Mouse (Mus musculus): ENCODE results near the gene Smtnl1. TPM values are rescaled to one million over a fixed set of nuclear protein-coding genes. Genes with fewer than 3 reads are reported as not detected.
"Not testable (repeated sequence)": the region's sequence is repeated elsewhere in the genome, so short reads cannot be mapped to it uniquely, and the experiment has no call there.

The Smtnl1 gene
- polyA plus RNA-seq, 1 experiment from 2014 or later, result not detected

DNA sequence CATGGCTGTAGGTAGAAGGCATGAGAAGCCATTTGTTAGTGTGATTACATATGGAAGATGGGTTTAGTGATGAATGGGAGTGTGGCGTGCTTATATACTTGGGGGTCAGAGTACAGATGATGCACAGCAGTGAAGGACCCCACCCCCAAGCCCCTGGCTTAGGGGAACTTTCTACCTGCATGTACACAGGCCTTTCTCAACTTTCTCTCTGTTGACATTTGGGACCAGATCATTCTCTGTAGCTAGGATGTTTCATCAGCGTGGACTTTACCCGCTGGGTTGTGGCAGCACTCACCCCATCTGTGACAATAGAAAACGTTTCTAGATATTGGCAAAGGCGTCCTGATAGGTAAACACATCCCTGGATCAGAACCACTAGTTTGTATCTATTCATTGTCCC is 21.2 kb downstream of the Smtnl1 start:
- peaks cover 20% of the 10 kb centered on the region for H3K4me1 ChIP-seq
- H3K4me3 ChIP-seq; H3K27ac ChIP-seq; DNase-seq (ENCODE audit: extremely low spot score, low spot score); H3K36me3 ChIP-seq (replicated peaks); H3K27me3 ChIP-seq (ENCODE audit: poor library complexity, severe bottlenecking); H3K9me3 ChIP-seq: not testable (repeated sequence)
- 82% methylated on average over 5 of the region's 5 CpGs for WGBS

DNA sequence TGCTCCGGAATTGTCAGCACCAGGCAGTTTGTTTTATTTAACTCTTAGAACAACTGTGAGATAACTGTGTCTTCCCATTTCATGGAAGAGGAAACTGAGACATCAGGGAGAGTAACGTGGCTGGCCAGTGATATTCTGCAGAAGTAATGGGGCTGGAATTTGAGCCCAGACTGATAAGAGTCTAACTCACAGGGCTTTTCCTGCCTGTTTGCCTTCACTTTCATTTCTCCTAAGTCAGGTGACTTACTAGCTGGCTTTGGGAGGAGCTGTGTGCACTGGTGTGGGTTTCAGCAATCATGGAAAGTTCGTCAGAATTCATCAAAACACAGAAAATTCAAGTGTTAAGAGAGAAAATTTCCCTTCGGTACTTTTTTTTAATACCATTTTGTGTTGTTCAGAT is 22.1 kb downstream of the Smtnl1 start:
- DNase-seq (ENCODE audit: extremely low spot score, low spot score), result no peak

DNA sequence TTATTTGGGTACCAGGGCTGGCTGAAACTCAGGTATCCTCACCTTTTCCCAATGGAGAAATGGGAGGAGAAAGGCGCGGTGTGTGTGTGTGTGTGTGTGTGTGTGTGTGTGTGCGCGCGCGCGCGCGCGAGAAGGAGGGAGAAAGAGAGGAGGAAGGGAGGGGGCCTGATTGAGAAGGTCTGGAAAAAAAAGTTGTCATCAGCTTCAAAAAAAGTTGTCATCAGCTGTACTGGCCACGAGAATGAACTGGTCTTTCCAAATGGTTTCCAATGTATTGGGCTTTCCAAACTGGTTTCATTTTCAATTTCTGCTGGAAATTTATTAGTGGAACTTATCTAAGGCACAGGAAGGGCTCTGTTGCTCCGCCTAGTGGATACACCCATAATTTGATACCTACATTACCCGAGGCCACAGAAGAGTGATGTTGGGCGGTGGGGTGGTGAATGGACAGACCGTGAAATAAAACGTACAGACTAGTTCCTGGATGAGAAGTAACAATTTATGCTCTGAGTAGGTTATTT is 23.4 kb downstream of the Smtnl1 start:
- H3K9me3 ChIP-seq, result peaks cover 16% of the 10 kb centered on the region
- 2% methylated on average over 16 of the region's 16 CpGs for WGBS
- H3K27ac ChIP-seq, result peak overlapping the region; percentile 84
- H3K4me3 ChIP-seq, result peak overlapping the region; percentile 67
- H3K4me1 ChIP-seq, result peaks cover 20% of the 10 kb centered on the region
- peak; percentile 54 for DNase-seq (ENCODE audit: extremely low spot score, low spot score)
- no peaks in the 10 kb centered on the region for H3K36me3 ChIP-seq (replicated peaks)
- no peaks in the 10 kb centered on the region for H3K27me3 ChIP-seq (ENCODE audit: poor library complexity, severe bottlenecking)

More for the DNA sequence above, 22.1 kb downstream of the Smtnl1 start:
- Histone ChIP-seq H3K9me3 (peaks cover 4% of the 10 kb centered on the region), H3K4me3 (no peak overlapping the region), H3K36me3 (replicated peaks) (no peaks in the 10 kb centered on the region), H3K27ac (no peak overlapping the region), H3K27me3 (ENCODE audit: poor library complexity, severe bottlenecking) (no peaks in the 10 kb centered on the region), H3K4me1 (peaks cover 20% of the 10 kb centered on the region)
- WGBS, result 83% methylated on average over 4 of the region's 4 CpGs

DNA sequence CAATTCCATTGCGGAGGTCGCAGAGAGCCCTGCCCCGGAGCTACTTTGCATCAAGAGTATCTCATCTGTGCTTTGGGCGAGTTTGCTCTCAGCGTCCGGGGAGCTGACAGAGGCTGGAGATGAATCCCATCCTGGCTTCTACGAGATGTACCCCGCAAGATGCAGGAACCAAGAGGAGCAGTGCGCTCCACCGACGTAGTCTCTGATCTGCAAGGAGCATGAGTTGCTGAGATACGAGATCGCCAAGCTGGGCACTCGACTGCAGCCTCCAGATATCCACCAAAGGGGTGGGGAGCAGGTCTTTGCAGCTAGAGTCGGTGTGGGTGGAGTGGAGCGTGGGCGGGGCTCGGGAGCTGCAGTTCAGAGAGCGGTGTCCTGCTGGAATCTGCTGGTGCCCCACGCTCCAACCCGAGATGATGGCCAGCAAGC is 23.9 kb downstream of the Smtnl1 start, which contains the start of gene Ube2l6:
Gene Ube2l6 (plus strand): TSS at position 336 of the 429 bp plus-strand sequence.
- WGBS, result under 1% methylated on average over 21 of the region's 21 CpGs
- peak within 1 kb of the TSS; percentile 67 for H3K4me3 ChIP-seq
- H3K27ac ChIP-seq, result peak within 1 kb of the TSS; percentile 84
- H3K9me3 ChIP-seq, result peaks cover 18% of the 10 kb centered on the region
- H3K4me1 ChIP-seq, result peaks cover 20% of the 10 kb centered on the region
- no peaks in the 10 kb centered on the region for H3K36me3 ChIP-seq (replicated peaks)
- H3K27me3 ChIP-seq (ENCODE audit: poor library complexity, severe bottlenecking), result no peaks in the 10 kb centered on the region
- peak; percentile 71 for DNase-seq (ENCODE audit: extremely low spot score, low spot score)

DNA sequence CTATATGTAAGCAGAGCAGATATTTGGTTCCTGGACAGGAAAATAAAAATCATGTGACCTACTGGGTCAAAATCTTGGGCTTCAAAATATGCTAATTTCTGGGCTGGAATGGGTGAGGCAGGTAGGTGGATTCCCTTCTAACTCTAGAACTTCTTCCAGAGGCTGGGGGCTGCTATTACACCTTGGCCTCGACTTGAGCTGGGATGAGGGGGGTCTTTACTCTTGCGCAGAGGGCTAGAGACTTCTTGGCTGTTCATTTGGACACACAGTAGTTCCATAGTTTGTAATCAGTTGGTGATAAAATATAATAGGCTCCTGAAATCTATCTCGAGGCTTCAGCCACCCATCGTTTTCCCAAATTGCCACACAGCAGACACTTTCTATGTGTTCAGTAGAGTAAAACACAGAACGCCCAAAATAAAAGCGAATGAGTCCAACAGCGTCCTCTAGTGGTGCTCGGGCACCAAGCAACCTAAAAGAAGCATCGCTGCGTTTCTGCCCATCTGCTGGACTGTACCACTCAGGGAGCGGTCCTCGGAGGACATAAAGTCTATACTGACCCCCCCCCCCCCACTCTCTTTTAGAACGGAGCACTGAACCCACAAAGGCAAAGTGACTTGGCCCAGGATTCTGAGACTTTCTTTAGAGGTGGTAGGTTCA is 24.5 kb downstream of the Smtnl1 start:
- Histone ChIP-seq H3K27ac (peak overlapping the region; percentile 84), H3K36me3 (replicated peaks) (no peaks in the 10 kb centered on the region), H3K9me3 (peaks cover 18% of the 10 kb centered on the region), H3K4me3 (peak overlapping the region; percentile 67), H3K4me1 (peaks cover 20% of the 10 kb centered on the region), H3K27me3 (ENCODE audit: poor library complexity, severe bottlenecking) (no peaks in the 10 kb centered on the region)
- 10% methylated on average over 13 of the region's 13 CpGs for WGBS
- peak; percentile 85 for DNase-seq (ENCODE audit: extremely low spot score, low spot score)

DNA sequence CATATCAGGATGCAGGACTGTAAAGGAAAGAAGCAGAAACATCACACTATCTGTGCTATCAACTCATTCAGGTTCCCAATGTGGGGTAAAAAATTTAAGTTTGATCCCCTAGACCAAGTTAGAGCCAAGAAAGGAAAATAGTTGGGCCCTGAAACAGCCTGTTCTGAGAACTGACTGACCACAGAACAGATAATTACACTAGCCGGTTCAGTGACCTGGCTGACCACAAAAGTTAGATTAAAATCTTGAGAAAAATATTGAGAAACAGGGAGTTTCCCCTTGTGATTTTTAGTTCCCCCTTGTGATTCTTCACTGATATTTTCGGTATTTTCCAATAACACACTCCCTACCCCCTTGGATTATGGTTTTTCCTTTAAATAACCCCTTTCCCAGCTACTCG is 28.6 kb downstream of the Smtnl1 start:
- Histone ChIP-seq H3K36me3 (replicated peaks) (no peaks in the 10 kb centered on the region), H3K4me1 (peaks cover 20% of the 10 kb centered on the region), H3K9me3 (peaks cover 18% of the 10 kb centered on the region), H3K4me3 (no peak overlapping the region), H3K27me3 (ENCODE audit: poor library complexity, severe bottlenecking) (0 out of 2 replicates have a peak, but pooled peaks cover 10% of the 10 kb centered on the region), H3K27ac (no peak overlapping the region)
- WGBS, result 86% methylated on average over 3 of the region's 3 CpGs
- no peak for DNase-seq (ENCODE audit: extremely low spot score, low spot score)

DNA sequence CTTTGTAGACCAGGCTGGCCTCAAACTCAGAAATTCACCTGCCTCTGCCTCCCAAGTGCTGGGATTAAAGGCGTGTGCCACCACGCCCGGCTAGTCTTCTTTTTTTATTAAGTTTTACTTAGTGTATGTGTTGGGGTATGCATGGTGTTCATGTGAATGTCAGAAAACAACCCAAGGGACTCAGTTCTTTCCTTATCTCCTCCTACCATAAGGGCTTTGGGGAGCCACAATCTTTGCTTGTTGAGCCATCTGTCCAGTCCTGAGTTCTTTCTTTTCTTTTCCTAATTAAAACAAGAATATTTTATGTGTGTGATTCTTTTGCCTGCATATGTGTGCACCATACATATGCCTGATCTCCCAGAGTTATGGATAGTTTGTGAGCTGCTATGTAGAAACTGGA is 29.3 kb downstream of the Smtnl1 start:
- peaks cover 18% of the 10 kb centered on the region for H3K9me3 ChIP-seq
- no peaks in the 10 kb centered on the region for H3K36me3 ChIP-seq (replicated peaks)
- no peak overlapping the region for H3K4me3 ChIP-seq
- DNase-seq (ENCODE audit: extremely low spot score, low spot score), result no peak
- peaks cover 13% of the 10 kb centered on the region for H3K4me1 ChIP-seq
- H3K27ac ChIP-seq, result no peak overlapping the region
- WGBS, result 84% methylated on average over 3 of the region's 3 CpGs
- H3K27me3 ChIP-seq (ENCODE audit: poor library complexity, severe bottlenecking), result 0 out of 2 replicates have a peak, but pooled peaks cover 10% of the 10 kb centered on the region

DNA sequence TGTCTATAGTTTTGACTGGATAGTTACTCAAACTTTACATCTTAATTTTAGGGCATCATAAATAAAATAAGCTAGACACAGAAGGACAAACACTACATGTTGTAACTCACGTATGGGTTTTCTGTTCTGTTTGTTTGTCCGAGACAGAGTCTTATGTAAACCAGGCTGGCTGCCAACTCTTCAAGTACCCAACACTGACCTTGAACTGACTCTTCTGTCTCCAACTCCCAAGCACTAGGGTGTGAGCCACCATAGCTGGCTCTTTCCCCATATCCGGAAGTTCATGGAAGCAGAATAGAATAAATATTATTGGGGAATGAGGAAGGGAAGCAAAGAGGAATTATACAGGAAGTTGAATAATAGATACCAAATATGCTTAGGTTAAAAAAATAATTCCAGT is 29.9 kb downstream of the Smtnl1 start:
- Histone ChIP-seq H3K27ac (no peak overlapping the region), H3K36me3 (replicated peaks) (no peaks in the 10 kb centered on the region), H3K9me3 (peaks cover 18% of the 10 kb centered on the region), H3K4me3 (no peak overlapping the region), H3K27me3 (ENCODE audit: poor library complexity, severe bottlenecking) (0 out of 2 replicates have a peak, but pooled peaks cover 10% of the 10 kb centered on the region), H3K4me1 (peaks cover 8% of the 10 kb centered on the region; the same call in 1 of the 2 replicates)
- DNase-seq (ENCODE audit: extremely low spot score, low spot score), result no peak
- WGBS, result 94% methylated on average over 3 of the region's 3 CpGs

DNA sequence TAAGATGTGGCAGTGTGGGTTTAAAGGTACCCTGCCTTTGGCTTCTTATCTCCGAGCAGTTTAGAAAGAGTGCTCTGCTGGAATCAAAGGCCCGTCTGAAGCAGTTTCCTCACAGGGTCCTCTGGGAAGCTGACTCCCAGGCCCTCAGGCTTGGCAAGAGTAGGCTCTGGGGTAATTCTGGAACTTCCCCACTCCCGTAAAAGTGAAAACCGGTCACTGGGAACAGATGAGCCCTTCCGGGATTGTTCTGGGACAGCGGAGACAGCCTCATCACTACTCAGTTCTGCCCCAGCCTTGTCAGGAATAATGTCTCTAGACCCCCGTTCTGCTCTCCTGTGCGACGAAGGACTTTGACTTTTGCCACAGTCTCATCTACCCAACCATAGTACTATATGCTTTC is 32.0 kb downstream of the Smtnl1 start:
- no peak for DNase-seq (ENCODE audit: extremely low spot score, low spot score)
- Histone ChIP-seq H3K9me3 (peaks cover 14% of the 10 kb centered on the region), H3K4me3 (no peak overlapping the region), H3K4me1 (peaks cover 13% of the 10 kb centered on the region; the same call in 1 of the 2 replicates), H3K36me3 (replicated peaks) (no peaks in the 10 kb centered on the region), H3K27me3 (ENCODE audit: poor library complexity, severe bottlenecking) (0 out of 2 replicates have a peak, but pooled peaks cover 10% of the 10 kb centered on the region), H3K27ac (no peak overlapping the region)
- WGBS, result 57% methylated on average over 9 of the region's 9 CpGs

DNA sequence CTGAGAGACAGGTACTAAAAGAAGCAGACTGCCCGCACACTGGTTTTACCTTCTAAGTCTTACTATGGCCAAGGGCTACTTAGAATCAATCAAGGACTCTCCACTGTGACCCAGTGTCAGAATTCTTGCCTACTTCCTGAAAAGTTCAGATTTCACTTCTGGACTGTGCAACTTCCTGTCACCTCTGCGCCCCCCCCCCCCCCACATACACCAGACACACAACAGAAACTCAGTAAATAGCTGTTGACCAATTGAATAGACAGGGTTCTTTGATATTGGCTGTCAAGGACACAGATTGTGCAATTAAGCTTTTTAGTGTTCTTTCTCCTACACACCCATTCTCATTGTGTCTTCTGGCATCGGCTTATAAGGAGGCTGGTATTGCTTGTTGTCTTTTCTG is 34.1 kb downstream of the Smtnl1 start:
- no peaks in the 10 kb centered on the region for H3K36me3 ChIP-seq (replicated peaks)
- DNase-seq (ENCODE audit: extremely low spot score, low spot score), result no peak
- 87% methylated on average over 3 of the region's 3 CpGs for WGBS
- no peaks in the 10 kb centered on the region for H3K9me3 ChIP-seq
- no peak overlapping the region for H3K4me3 ChIP-seq
- H3K4me1 ChIP-seq, result peaks cover 13% of the 10 kb centered on the region; the same call in 1 of the 2 replicates
- H3K27me3 ChIP-seq (ENCODE audit: poor library complexity, severe bottlenecking), result 0 out of 2 replicates have a peak, but pooled peaks cover 10% of the 10 kb centered on the region
- H3K27ac ChIP-seq, result no peak overlapping the region

DNA sequence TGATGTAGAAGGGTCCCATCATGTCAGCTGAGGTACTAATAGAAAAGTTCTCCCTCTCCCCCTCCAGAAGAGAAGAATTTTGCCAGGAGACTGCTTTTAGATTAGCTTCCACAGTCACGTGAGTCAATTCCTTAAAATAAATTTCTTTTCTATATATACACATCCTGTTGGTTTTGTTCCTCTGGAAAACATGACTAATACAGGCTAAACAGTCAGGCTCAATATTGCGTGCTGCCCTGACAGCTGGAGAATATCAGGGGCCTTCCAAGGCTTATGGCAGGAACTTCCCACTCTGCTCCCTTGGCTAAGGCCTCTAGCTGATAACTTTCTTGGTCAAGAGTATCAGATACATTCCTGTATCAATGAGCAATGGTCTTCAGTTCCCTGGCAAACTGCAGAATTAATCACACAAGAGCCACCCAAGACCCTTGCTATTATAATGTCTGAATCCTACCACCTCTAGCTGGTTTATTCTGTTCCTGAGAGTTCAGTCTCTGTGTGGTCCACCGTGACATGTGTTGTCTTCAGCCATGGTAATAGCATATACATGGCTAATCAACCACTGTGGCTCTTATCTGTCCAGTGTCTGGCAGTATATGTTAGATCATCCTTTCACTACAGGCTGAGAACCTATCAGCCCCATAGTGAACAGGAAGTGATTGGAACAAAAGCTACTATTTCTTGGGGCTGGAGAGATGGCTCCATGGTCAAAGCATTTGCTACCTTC is 38.4 kb downstream of the Smtnl1 start:
- Histone ChIP-seq H3K4me3 (no peak overlapping the region), H3K27me3 (ENCODE audit: poor library complexity, severe bottlenecking) (no peaks in the 10 kb centered on the region), H3K4me1 (peaks cover 4% of the 10 kb centered on the region; the same call in 1 of the 2 replicates), H3K9me3 (no peaks in the 10 kb centered on the region), H3K27ac (no peak overlapping the region), H3K36me3 (replicated peaks) (no peaks in the 10 kb centered on the region)
- WGBS, result 91% methylated on average over 3 of the region's 3 CpGs
- no peak for DNase-seq (ENCODE audit: extremely low spot score, low spot score)

DNA sequence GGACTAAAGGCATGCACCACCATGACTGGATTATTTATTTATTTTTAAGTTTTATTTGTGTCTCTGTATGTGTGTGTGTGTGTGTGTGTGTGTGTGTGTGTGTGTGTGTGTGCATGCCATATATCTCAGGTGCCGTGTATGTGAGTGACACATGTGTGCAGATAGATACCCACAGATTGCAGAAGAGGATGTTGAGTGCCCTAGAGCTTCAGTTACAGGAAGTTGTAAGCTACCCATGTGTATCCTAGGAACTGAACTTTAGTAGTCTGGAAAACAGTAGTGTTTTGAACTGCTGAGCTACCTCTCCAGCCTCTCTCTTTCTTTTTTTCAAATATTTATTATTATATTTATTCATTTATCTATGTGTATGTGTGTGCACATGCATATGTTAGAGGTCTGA is 39.1 kb downstream of the Smtnl1 start:
- no peaks in the 10 kb centered on the region for H3K9me3 ChIP-seq
- H3K27ac ChIP-seq, result no peak overlapping the region
- no peaks in the 10 kb centered on the region for H3K27me3 ChIP-seq (ENCODE audit: poor library complexity, severe bottlenecking)
- H3K4me1 ChIP-seq, result peaks cover 4% of the 10 kb centered on the region; the same call in 1 of the 2 replicates
- DNase-seq (ENCODE audit: extremely low spot score, low spot score), result no peak
- no peaks in the 10 kb centered on the region for H3K36me3 ChIP-seq (replicated peaks)
- 84% methylated on average over 1 of the region's 1 CpGs for WGBS
- no peak overlapping the region for H3K4me3 ChIP-seq

DNA sequence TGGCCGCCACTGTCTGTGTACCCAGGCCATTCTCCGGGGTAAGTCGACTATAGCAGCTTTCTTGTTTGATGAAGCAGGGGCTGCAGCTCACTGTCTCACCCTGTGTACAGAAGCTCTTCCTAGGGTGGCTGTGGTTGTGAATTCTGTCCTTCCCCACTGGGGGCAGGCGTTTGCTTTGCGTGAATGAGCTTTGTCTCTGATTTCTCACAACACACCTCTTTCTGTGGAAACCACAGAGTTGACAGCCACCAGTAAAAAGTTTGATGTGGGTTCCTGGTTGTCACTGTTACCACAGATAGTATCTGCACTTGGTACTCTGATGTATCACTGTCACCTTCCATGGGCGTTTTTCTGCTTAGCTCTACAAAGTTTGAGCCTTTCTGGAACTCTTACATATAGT is 43.2 kb downstream of the Smtnl1 start:
- Histone ChIP-seq H3K9me3 (no peaks in the 10 kb centered on the region), H3K27me3 (ENCODE audit: poor library complexity, severe bottlenecking) (no peaks in the 10 kb centered on the region), H3K4me1 (peaks cover 21% of the 10 kb centered on the region), H3K4me3 (no peak overlapping the region), H3K27ac (no peak overlapping the region), H3K36me3 (replicated peaks) (no peaks in the 10 kb centered on the region)
- DNase-seq (ENCODE audit: extremely low spot score, low spot score), result no peak
- WGBS, result 66% methylated on average over 6 of the region's 6 CpGs

All from forebrain, embryonic 10.5 days (tissue).